Mouse (Mus musculus) B cell, adult 62 days (primary cell): ENCODE data around the gene Inpp5f. TPM values are rescaled to one million over a fixed set of nuclear protein-coding genes. Genes with fewer than 3 reads are reported as not detected.

ENCODE experiments used
- total RNA-seq: library from RNA; stranded (reverse); gene quantifications from 4 replicates; pipeline ENCODE4 v1.2.4, GENCODE M21; 2023

The Inpp5f gene
- total RNA-seq, result 77.6 to 91.3 TPM (median 86.9 TPM) in 4 replicates

DNA sequence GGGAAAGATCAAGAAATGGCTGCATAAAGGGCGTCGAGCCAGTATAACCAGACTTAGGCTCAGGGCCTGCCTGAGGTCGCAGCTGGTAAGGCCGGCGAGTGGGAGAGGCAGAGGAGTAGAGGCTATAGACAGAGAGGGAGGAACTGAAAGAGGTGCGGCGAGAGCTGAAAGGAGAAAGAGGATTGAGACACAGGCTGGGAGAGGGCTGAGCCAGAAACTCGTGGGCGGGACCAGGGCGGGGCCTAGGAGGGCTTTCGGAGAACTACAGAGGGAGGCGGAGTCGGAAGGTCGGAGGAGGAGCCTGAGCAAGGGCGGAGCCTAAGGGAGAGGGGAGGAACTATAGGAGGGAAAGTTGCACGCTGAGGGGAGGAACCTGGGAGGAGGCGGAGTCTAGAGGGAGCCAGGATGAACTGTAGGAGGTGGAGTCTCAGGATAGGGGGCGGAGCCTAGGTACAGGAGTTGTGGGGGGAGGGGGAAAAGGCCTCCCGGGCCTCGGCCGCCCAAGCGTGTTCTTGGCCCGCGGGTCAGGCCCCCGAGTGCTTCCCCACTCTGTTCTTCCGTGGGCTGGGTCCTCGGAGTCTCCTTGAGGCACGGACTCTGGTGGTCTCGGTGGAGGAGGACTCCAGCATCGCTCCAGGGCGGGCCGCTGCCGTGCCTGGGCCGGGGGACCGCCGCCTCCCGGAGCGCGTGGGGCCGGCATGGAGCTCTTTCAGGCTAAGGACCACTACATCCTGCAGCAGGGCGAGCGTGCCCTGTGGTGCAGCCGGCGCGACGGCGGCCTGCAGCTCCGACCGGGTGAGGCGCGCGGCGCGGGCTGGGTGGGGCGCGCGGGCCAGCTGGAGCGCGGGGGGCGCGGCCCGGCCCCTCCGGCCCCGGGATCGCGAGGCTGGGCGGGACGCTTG is at the start of gene Inpp5f:
Inpp5f (plus strand) TSS at position 432 of the 902 bp plus-strand sequence.

DNA sequence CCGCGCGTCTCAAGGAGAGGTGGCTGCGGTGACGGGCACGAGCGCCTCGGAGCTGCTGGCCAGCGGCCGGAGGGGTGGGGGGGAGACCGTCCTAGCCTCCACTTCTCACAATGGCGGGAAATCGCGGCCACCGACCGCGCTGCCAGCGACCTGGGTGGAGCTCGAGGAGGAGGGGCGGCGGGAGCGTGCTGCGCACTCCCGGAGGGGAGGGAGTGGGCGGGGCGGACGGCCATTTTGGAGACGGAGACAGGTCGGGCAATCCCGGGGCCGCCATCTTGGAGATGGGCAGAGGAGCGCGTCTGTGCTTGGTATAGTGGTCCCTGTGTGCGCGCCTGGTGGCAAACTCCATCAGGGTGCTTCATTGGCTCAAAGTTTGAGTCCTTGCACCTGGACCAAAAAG is 129.2 kb downstream of the Inpp5f start, which contains the start of gene Mcmbp:
Mcmbp (minus strand) TSS at position 162 of the 400 bp plus-strand sequence.

DNA sequence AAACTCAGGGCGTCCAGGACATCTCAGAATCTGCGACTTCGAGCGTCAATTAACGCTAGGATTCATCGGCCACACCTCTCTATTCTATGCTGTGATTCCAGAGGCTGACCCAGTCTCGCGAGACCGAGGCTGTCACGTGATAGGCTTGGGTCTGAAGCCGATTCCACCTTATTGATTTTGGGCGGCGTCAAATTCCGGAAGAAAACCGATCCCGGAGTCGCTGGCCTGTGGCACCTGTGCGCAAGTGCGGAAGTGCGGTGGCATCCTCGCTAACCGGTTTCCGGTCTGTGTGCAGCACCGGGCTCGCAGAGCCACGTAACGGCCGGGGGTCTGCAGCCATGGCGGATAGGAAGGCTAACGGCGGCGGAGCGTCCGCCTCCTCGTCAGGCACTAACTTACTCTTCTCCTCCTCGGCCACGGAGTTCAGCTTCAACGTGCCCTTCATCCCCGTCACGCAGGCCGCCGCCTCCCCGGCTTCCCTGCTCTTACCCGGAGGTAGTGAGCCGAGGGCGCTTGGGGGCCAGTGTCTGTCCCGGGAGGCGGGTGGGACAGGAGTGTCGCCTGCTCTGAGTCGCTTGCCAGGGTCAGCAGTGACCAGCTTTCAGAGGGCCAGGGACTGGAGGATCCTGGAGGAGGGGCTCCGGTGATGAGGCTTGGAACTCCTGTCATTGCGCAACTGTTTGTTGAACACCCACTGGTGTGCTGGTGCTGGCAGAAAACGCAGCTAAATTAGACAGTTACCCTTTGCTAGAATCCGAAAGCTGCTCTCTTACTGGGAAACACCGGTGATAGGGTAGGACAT is 133.8 kb downstream of the Inpp5f start, which contains the start of gene Sec23ip:
Sec23ip (plus strand) TSS at position 260 of the 802 bp plus-strand sequence.

Other genes with a start within 250 kb of the Inpp5f start
- 26.9 to 35.9 TPM (median 29.0 TPM) in 4 replicates for gene Rgs10, start 192.6 kb upstream of the Inpp5f start, total RNA-seq
- 149 to 154 TPM (median 152 TPM) in 4 replicates for gene Tial1, start 149.6 kb upstream of the Inpp5f start, total RNA-seq
- 2.9 to 5.1 TPM (median 3.5 TPM) in 4 replicates for gene Bag3, start 87.7 kb upstream of the Inpp5f start, total RNA-seq
- 59.7 to 72.0 TPM (median 69.5 TPM) in 4 replicates for gene Mcmbp, start 129.2 kb downstream of the Inpp5f start, total RNA-seq
- 37.5 to 58.5 TPM (median 39.2 TPM) in 4 replicates for gene Sec23ip, start 133.6 kb downstream of the Inpp5f start, total RNA-seq